Mouse (Mus musculus) frontal cortex, postnatal 10 days (tissue): ENCODE measurements around the gene Napepld.
A peak's percentile ranks its signal among the peaks of the same experiment; 100 is the strongest.
"Not testable (repeated sequence)": the region's sequence is repeated elsewhere in the genome, so short reads cannot be mapped to it uniquely, and the experiment has no call there.

Source experiments
- DNase-seq, 2 experiments: peaks; one replicate each; pipeline ENCODE4 v3.0.0; 2022; ENCODE audit warnings: low spot score in 2 of 2, mixed read lengths in 1 of 2

The Napepld gene

DNA sequence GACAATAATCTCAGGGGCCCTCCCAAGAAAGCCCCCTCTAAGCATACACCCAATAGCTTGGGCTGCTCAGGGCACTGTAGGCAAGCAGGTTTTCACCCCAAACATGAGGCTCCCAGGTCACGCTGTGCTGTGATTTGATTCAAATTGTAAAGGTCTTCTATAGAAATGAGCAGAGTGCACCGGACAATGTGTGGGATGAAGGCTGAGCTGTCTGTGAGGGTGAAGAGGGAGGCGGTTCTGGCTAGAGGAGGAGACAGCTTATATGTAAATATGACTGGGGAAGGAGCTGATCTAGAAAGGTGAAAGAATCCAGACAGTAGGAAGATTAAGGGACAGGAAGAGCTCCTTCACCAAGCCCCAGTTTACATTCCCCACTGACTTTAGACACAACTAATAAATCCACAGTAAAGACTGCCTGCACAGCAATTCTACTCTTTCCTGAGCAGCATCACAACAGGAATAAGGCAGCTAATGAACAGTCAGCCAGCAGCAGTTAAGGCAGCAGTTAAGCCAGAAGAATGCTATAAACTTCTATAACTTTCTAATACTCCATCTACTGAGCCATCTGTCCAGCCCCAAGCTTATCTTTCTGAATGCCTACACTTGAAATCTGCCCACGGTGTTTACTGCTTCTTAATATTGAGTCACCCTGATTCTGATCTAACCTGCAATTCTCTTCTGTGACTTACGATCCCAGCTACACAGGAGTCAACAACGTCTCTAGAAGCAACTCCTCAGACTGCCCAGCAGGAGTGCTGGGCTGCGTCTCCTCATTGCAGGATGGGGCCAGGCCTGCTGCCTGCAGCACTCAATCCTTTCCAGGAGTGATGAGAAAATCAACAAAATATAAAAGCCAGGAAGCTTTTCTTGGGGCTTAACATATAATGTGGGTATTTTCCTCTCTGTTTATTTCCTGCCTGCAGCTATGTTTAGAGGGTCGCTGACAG, 33.7 kb downstream of the Napepld start:
- no peak for DNase-seq

DNA sequence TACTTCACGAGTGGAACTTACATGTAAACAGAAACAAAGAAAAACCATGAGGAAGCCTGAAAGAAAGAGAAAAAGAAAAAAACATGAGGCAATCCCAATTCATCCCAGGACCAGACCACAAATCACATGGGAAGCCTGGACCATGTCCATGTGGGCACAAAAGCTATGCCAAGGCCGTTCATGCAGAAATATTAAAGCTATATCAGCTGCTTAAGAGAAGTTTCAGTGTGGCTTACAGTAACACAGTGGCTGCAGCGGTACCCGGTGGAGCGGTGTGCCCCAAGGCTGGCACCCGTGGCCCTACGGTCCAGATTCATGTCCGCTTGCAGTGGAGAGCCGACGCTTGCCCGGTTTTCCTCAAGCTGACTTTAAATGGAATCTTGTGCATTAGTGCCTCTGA, 38.1 kb downstream of the Napepld start:
- no peak for DNase-seq

DNA sequence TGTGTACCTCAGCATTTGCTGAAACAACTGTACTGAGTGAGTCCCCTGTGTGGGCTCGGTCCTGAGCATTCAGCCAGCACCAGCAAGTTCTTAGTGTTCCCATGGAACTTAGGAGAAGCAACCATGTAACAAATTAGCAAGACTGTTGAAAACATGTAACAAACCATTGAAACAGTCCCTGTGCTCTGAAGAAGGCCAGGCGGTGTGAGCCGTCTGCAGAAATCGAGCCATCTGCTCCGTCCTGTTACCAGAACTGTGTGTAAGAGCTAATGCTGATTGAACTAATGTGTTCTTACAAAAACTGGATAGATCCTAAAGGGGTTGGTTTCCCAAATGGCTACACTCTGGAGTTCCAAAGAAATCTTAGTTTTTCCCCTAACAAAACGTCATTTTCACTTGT, 40.3 kb downstream of the Napepld start:
- DNase-seq = no peak

DNA sequence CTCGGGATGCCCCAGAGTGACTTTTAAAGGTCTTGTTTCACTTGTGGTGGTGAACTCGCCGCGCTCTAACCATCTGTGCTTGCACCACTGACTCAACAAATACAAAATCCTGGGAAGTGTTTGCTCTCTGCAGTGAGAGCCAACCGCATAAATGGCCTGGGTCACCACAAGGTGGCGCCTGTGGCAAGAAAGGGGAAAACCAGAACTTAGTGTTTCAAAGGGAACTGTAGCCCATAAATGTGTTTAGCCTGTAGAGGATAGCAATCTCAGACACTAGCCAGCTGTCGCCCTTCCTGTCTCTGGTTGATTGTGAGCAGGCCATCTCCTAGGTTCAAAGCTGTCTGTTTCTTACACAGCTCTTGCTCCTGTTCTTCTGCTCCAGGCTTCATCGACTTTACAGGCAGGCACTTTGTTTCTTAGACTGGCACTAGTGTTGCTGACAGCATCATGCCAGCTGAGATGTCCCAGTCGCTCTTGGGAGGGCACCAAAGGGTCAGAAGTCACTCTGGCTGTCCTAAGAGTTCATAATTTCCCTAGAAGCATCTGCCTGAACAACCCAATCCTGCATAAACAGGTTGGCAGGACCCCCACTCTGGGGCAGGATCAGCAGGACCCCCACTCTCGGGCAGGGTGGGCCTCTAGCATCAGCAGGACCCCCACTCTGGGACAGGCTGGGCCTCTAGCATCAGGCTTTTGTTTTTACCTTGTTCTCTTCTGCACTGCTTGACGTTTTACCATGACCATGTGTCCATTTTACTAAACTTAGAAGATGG, 42.4 kb downstream of the Napepld start:
- DNase-seq = peak; percentile 48 to 71

DNA sequence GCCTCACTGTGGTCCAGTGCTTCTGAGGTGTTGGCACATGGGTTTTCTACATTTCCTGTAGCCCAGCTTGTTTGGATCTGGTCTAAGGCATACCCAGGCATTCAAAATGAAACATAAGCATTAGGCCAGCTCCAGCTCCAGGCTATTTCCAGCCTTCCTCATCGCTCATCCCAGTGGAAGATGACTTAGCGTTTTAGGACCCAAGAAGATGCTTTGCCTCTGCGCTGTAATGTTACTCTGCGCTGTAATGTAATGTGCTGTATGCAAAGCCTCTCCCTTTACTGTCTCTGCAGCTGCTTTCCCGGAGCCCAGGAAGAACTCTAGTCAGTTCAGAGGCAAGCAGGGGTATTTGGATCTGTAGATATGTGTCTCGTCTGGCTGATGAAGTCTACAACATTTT, 43.2 kb downstream of the Napepld start:
- DNase-seq = no peak

DNA sequence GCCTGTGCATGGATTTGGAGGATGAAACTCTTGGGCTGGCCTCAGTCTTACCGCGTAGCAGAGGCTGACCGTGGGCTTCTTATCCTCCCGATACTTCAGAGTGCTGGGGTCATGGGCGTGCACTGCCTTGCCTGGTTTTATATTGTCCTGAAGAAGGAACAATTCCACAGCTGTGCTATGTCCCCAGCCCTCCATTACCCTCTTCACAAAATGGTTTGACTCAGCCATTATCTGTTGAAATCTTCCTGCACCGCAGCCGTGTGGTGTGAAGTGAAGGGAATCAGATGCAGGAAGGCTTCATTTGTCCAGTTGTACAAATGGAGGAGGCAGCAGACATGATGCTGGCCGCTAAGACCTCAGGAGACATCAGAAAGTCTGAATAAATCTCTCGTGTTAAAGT, 44.3 kb downstream of the Napepld start:
- DNase-seq = no peak

DNA sequence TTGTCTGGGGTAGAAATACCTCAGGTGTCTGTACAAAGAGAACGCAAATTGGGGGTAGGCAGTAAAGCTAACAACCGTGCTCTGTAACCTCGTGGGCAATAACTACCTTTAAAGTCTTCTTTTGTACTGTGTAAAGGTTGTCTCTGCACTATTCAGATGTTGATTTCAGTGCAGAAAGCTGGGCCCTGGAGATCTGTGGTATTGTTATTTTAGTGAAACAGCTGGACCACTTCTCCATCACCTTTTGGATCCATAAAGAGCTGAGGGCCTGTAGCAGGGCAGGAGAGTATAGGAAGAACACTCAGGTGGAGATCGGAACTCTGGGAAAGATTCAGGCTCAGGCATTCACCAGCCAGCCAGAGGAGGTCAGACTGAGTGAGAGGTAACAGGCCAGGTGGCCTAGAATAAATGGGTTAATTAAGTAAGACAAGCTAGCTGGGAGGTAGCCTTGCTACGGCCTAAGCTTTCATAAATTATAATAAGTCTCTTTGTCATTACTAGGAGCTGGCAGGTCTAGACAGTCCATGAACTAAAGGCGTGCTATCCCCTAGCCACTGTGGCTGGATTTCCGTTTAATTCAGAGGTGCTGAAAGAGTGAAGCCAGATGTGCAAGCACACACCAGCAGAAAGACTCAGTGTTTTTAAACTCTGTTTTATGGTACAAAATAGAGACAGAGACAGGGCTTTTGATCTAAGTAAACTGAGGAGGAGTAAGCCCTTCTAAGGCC, 49.1 kb downstream of the Napepld start:
- no peak for DNase-seq

DNA sequence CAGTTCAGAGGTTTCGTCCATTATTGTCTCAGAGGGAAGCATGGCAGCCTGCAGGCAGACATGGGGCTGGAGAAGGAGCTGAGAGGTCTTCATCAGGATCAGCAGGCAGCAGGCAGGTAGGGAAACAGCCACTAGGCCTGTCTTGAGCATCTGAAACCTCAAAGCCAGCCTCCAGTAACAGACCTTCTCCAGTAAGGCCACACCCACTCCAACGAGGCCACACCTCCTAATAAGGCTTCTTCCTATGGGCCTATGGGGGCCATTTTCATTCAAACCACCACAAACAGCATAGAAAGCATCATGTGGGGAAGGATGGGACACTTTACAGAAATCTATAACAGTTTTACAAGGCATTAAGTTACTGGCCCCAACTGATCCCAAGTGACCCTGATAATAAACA, 50.5 kb downstream of the Napepld start:
- DNase-seq = no peak

DNA sequence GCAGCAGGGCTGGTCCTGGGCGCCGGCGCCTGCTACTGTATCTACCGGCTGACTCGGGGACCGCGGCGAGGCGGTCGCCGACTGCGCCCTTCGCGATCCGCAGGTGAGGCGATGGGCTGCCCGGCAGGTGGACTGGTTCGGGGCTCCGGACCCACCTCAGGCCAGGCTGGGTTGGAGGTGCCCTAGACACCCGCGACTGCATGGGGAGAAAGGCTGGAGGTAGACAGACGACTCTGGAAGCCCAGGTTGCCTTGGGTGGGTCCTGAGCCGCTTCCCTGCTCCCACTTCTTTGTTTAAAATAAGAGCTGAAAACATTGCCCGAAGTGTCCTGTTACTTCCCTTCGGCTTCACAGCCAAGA, 55.1 kb downstream of the Napepld start:
- no peak for DNase-seq

DNA sequence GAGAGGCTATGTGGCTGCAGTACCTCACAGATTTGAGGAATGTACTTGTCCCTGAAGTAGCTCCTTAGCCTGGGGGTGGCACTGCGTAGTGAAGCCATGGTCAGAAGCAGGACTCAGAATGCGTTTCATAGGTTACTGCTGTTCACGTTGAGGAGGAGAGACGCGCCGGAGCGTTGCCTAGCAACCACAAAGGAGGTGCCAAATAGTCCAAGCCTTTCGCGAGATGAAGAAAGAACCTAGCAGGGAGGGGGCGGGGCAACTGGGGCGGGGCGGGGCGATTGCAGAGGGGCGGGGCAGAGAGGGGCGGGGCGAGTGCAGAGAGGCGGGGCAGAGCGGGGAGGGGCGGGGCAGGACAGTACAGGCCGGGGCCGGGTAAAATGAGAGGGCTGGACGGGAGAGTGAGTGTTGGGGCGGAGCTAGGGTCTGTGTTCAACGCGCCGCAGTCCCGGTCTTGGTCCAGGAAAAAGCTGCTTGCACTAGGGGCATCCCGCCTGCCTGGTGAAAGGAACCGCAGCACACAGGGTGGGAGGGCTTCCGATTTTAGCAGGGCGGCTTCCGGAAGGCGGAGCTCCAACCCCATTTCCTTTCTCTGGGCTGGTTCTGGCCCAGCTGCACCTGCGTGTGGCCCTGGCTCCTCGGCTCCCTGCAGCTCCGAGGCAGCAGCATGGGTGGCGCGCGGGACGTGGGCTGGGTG, 55.6 kb downstream of the Napepld start, which contains the start of the genes Fbxl13 and Armc10:
Gene Fbxl13, minus strand, starts transcription at position 196 of the 694 bp plus-strand sequence.
Gene Armc10, plus strand, starts transcription at position 375 of the 694 bp plus-strand sequence.
- DNase-seq = peak; percentile 85 to 87

DNA sequence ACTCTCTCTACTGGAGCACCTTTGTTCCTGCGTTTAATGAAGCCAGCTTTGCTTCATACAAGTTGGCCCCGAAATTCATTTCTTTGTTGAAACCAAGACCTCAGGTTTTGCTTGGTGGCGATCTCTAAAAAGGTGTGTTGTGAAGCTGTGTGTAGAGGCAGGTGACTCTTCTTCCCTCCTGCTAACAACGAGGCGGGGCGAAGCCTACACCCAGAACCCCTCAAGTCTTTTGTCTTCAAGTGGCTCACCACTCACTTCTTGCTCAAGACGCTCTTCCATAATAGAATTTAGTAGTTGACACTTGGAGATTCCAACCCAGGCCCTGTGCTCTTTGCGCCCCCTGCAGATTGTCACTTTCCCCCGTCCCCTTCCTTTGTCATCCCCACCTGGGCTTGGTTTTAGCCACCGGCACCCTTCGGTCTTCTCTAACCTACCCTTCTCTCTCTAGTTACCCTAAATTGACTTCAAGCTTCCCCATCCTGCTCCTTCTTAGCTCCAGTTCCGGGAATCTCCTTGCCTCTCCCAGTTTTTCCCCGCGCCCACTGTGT, 56.2 kb downstream of the Napepld start:
- DNase-seq = no peak

DNA sequence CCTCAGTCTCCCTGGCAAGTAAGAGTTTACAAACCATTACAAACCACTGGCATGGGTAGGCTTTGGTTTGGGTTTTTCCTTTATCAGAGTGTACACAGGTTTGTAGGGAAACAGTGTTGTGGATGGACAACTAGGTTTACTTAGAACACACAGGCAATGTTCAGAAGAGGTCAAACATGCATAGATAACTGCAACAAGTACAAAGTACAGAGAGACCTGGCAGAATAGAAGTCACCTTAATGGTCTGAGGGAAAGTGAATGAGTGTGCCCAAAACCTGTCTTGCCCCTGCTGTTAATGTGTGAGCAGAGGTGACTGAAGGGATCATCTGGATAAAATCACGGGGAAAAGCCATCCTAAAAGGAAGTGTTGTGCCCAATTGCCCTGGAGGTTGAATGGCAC, 57.6 kb downstream of the Napepld start:
- DNase-seq = no peak

DNA sequence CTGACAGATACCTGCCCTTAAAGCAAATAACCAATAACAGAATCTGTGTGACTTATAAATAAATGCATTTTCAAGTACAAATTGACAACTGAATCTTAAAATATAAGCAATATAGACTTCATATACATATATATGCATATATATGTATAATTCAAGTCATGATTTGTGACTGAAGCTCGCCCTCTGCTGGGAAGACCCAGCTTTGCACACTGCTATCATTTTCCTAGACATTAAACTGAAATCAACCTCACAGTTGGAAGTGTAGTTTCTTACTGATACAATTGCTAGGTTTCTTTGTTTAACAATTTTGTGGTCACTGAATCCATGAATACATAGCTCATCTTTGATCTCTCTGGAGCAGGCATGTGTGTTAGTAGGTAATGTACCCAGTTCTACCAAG, 60.2 kb downstream of the Napepld start:
- peak; percentile 20 to 38 for DNase-seq

DNA sequence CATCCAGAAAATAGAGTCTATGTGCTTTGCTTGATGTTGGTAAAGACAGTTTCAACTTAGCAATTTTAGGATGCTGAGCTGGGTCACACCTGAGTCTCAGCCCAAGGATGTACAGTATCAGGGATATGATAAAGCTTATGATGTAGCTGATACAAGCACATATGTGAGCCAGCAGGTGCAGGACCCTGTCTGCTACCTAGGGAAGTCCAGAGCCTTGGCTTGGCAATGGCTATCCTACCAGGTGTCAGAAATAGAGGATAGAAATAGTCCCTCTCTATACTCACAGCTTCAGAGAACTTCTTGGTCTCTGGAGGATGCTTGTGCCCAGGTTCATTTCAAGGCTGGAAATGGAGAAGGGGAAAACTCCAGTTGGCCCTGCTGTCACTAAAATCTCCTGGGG, 75.3 kb downstream of the Napepld start:
- DNase-seq = no peak

DNA sequence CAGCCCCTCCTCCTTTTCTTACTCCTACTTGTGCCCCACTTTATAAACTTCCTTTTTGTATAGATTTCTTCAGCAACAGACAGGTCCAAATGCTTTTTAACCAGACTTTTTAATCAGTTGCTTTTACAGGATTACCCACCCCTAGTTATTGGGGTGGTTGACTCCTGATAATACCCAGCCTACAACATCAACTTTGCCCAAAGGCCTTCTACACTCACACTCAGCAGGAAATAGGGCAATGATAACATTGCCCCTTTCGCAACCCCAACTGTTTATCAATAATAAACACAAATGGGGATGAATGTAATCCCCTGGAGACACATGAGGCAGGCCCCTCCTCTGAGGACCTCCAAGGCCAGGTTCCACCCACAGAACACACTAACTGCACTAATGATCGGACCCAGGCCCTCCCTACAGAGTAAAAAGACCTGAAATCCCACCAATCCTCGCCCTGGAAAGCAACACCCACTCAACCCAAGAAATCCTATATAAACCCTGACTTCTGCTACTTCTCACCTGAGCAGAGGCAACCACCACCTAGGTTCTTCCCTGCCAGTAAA, 84.7 kb downstream of the Napepld start:
- DNase-seq = no peak

DNA sequence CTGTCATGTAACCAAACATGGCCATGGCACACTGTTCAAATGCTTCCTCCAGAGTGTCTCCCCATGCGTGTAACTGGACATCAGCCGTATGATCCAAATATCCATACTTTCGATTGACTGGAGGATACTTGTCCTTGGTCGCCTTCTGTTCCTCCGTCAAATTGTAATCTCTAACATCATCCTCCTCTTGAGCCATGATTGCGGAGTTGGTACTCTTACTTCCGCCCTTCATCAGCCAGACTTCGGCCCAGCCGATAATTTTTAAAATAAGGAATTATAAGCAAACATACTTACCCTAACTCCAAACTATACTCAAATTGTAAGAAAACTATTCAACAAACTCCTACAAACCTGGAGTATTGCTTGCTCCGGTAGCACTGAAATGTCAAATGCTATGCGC, 86.9 kb downstream of the Napepld start:
- DNase-seq = not testable (repeated sequence)
